Mouse (Mus musculus): ENCODE results near the gene Tln2.

Tln2 gene

GRCm38 (mm10) chr9:67559603-67560002, at the start of gene Tln2:
TSS of gene Tln2 (minus strand) at chr9:67559703.
- DNase-seq (ENCODE audit: low read depth, low spot score), result no peak

- DNase-seq (ENCODE audit: low read depth, low spot score), result no peak
Measured at GRCm38 (mm10) chr9:67609226-67609625, 49.7 kb upstream of the Tln2 start.

DNA sequence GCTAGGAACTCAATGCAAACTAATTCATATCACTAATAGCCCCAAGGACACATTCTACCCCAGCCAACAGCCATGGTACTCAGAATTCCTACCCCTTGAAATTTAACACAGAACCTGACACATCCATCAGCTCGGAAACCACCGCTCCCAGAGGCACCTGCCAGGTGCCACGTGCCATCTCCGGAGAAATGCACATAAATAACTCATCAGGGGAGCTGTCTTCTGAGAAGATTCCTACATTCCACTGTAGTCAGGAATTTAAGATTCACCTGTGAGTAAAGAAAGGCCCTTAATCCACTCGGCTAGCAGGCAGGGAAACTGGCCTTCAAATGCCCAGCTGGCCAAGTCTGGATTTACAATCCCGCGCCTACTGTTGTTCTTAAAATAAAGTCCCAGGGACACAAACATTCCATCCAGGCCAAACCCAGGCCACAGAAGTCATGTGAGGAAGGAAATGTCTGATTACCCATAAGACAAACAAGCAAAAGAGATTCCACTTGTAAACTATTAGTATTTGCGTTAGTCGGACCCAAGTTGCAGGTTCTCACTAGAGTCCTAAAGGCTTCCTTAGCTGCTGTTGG, 48.4 kb upstream of the Tln2 start:
- no peak for DNase-seq (ENCODE audit: low read depth, low spot score)

DNA sequence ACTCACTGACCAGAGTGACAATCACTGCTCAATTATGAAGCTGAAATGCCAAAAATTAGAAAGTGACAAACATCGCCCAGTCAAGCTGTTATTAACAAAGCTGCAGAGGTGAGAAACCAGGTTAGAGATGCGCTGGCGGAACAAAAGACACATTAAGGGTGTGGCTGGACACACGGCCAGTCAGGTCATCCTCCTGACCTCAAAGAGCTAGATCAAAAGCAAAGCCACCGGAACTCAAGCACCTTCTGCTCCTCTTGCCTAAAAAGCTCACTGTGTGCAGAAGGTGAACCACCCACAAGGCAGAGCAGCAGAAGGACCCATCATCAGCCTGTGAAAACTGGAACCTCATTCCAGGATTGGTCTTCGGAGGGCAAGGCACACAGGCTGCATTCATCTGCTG, 47.8 kb upstream of the Tln2 start:
- no peak for DNase-seq (ENCODE audit: low read depth, low spot score)

GRCm38 (mm10) chr9:67605867-67606435, 46.4 kb upstream of the Tln2 start:
- no peak for DNase-seq (ENCODE audit: low read depth, low spot score)

- DNase-seq (ENCODE audit: low read depth, low spot score), result no peak
Measured at GRCm38 (mm10) chr9:67604940-67605339, 45.4 kb upstream of the Tln2 start.

DNA sequence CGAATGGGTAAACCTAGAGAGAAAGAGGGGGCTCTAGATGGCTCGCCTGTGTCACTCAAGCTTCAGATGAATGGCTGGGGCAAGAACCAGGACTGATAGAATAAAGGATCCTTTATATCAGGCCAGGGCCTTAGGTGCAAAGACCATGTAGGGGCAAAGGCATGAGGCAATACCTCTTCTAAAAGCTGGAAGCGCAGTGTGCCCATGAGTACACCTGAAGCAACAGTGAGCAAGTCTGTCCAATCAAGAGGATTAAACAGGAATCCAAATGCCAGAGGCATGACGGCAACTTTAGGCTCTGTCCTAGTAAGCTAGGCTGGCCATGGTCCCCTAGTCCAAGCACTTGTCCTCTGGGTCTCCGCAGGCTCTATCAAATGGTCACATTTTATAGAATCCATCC, 42.8 kb upstream of the Tln2 start:
- no peak for DNase-seq (ENCODE audit: low read depth, low spot score)

DNA sequence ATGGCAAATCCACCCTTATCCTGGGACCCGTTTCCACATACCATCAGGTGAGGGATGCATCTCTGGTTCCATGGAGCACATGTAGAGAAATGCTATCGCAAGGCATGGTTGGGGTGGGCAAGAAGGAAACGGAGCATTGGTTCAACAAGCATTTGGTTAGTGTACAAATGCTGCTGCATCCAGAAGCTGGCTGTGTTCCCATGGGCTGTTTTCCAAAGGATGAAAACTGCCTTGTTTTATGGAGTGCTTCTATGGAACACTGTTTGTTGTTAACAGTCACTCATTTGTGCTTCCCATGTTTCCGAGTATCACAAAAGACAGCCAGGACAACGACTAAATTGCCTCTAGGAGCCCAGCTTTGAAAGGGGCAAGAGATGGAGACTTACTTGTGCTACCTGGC, 35.7 kb upstream of the Tln2 start:
- no peak for DNase-seq (ENCODE audit: low read depth, low spot score)

- no peak for DNase-seq (ENCODE audit: low read depth, low spot score)
Measured at GRCm38 (mm10) chr9:67593469-67594141, 34.1 kb upstream of the Tln2 start.

- no peak for DNase-seq (ENCODE audit: low read depth, low spot score)
Measured at GRCm38 (mm10) chr9:67592726-67593125, 33.2 kb upstream of the Tln2 start.

- DNase-seq (ENCODE audit: low read depth, low spot score), result no peak
Measured at GRCm38 (mm10) chr9:67587111-67587510, 27.6 kb upstream of the Tln2 start.

DNA sequence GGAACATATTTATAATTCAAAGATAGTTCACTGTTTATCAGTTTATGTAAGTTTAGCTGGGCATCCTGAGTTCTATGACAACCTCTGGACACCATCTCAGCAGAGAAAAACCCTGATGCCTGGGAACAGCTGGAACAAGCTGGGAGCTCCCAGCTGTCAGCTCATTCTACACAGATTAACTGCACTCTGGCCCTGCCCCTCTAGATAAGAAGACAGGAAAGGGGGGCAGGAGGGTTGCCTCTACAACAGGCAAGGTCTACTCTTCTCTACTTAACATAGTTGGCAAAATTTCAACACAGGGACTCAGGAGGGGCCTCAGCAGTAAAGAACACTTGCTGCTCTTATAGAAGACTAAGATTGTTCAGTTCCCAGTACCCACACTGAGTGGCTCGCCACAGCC, 27.0 kb upstream of the Tln2 start:
- no peak for DNase-seq (ENCODE audit: low read depth, low spot score)

- no peak for DNase-seq (ENCODE audit: low read depth, low spot score)
Measured at GRCm38 (mm10) chr9:67584871-67585270, 25.4 kb upstream of the Tln2 start.

- no peak for DNase-seq (ENCODE audit: low read depth, low spot score)
Measured at GRCm38 (mm10) chr9:67581581-67582280, 22.2 kb upstream of the Tln2 start.

DNA sequence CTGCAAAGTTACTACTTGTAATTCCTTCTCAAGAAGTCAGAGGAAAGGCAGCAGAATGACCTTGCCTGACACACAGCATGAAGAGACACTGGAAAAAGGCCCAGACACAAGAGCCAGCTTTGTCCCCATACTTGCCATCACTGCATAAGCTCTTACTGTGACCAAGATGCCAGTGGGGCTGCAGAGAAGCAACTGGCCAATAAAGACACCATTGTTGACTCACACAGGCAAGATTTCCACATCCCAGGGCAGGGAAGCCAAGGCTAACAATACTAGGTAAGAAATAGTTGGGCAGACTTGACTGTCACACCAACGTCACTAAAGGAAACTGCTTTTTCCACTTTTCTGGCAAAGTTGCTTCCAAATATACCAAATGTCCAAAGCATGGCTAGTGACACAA, 20.0 kb upstream of the Tln2 start:
- no peak for DNase-seq (ENCODE audit: low read depth, low spot score)

DNA sequence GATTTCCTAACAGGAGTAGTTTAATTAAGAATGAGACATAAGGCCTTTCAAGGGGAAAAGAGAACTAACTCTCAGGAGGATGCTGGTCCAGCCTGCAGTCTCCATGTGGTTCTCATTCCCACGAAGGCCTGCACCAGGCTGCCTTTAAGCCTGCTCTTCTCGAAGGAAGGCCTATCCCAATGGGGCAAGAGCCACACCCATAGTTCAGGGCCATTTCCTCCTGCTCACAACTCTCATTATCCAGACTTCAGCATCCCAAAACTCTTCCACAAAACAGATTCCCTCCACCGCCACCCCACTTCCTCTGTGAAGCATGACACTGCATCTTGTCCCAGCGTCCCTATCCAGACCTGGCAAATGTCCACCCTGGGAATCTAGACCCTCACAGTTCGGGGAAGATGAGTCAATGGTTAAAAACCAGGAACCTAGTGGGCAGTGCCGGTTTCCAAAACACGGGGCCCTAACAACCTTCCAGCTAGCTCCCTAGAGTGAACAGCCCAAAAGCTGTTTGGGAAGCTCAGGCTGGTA, 15.3 kb upstream of the Tln2 start:
- no peak for DNase-seq (ENCODE audit: low read depth, low spot score)

DNA sequence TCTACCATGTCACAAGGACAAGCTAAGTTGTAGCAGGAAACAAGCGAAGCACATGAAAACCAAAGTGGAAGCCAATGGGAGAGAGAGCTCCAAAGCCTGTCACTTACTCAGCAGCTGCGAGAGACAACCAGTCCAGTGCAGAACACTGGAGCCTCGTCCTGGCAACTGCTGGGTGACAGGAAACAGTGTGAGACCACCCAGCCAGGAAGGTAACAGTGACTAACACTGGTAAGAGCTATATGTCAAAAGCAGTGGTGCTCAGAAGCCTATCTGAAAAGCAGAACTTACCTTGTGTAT, 14.1 kb upstream of the Tln2 start:
- no peak for DNase-seq (ENCODE audit: low read depth, low spot score)

GRCm38 (mm10) chr9:67572790-67573682, 13.5 kb upstream of the Tln2 start:
- DNase-seq (ENCODE audit: low read depth, low spot score), result no peak

DNA sequence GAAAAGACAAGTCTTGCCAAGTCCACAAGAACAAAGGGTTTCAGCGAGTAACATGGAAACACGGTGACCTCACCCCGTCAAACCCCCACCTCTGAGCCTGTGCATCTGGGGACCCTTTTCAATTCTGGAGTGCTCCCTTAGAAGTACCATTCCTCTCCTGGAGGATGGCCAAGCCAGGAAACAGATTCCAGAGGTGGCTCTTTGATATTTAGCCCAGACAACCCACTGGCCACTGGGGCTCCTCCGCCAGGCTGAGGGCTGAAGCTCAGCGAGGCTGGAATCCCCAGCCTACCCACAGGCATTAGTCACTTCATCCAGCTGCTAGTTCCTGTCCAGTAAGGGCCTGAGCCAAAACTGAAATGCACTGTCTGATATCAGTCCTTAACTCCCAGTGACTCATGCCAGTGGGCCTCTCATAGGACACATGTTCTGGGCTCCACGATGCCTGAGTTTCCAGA, 6.3 kb upstream of the Tln2 start:
- no peak for DNase-seq (ENCODE audit: low read depth, low spot score)

GRCm38 (mm10) chr9:67549811-67550501, 9.5 kb downstream of the Tln2 start:
- DNase-seq (ENCODE audit: low read depth, low spot score), result no peak

- no peak for DNase-seq (ENCODE audit: low read depth, low spot score)
Measured at GRCm38 (mm10) chr9:67549332-67549731, 10.2 kb downstream of the Tln2 start.
